Mouse (Mus musculus): ENCODE data around the gene Slc17a3. TPM values are rescaled to one million over a fixed set of nuclear protein-coding genes. Genes with fewer than 3 reads are reported as not detected.

The Slc17a3 gene
- total and polyA plus RNA-seq, 2 experiments from 2014 or later, result not detected

GRCm38 (mm10) chr13:23879636-23880035 is 40.4 kb downstream of the Slc17a3 start:
- no peaks in the 10 kb centered on the region for H3K27me3 ChIP-seq (ENCODE audit: control insufficient read depth, insufficient read depth, low read length)
- no peak overlapping the region for H3K27ac ChIP-seq (ENCODE audit: low read depth)
- no peak for ATAC-seq (ENCODE audit: insufficient read depth, low read depth)
- no peak for DNase-seq (ENCODE audit: low spot score)
- no peak for TF ChIP-seq EP300 (IDR thresholded peaks at IDR 0.05; ENCODE audit: low read depth)
- no peak for TF ChIP-seq CTCF (IDR thresholded peaks at IDR 0.05; ENCODE audit: low read depth)
- H3K9me3 ChIP-seq (replicated peaks; ENCODE audit: control insufficient read depth, low read length), result no peaks in the 10 kb centered on the region
- 72% methylated on average over 5 of the region's 5 CpGs for WGBS
- no peak overlapping the region for H3K4me2 ChIP-seq (ENCODE audit: low read depth, low read length)
- H3K4me3 ChIP-seq (ENCODE audit: low read depth, low read length), result no peak overlapping the region
- no peaks in the 10 kb centered on the region for H3K36me3 ChIP-seq (replicated peaks; ENCODE audit: control insufficient read depth, insufficient read depth, low read length)
- H3K4me1 ChIP-seq (ENCODE audit: control insufficient read depth, insufficient read depth), result no peaks in the 10 kb centered on the region
- no peak overlapping the region for H3K9ac ChIP-seq (replicated peaks; ENCODE audit: low read depth, low read length)

- peak; percentile 41 for DNase-seq (ENCODE audit: low spot score)
- Histone ChIP-seq H3K4me3 (ENCODE audit: low read depth, low read length) (no peak overlapping the region), H3K4me2 (ENCODE audit: low read depth, low read length) (no peak overlapping the region), H3K27me3 (ENCODE audit: control insufficient read depth, insufficient read depth, low read length) (no peaks in the 10 kb centered on the region), H3K36me3 (replicated peaks; ENCODE audit: control insufficient read depth, insufficient read depth, low read length) (no peaks in the 10 kb centered on the region), H3K4me1 (ENCODE audit: control insufficient read depth, insufficient read depth) (no peaks in the 10 kb centered on the region), H3K9ac (replicated peaks; ENCODE audit: low read depth, low read length) (no peak overlapping the region), H3K27ac (ENCODE audit: low read depth) (no peak overlapping the region), H3K9me3 (replicated peaks; ENCODE audit: control insufficient read depth, low read length) (no peaks in the 10 kb centered on the region)
- WGBS, result 33% methylated on average over 2 of the region's 2 CpGs
- TF ChIP-seq EP300 (IDR thresholded peaks at IDR 0.05; ENCODE audit: low read depth) (no peak), CTCF (IDR thresholded peaks at IDR 0.05; ENCODE audit: low read depth) (peak; percentile 66)
- ATAC-seq (ENCODE audit: insufficient read depth, low read depth), result no peak
These were observed 46.3 kb downstream of the Slc17a3 start for GRCm38 (mm10) chr13:23885540-23885939.

GRCm38 (mm10) chr13:23887026-23887725 is 47.9 kb downstream of the Slc17a3 start:
- Histone ChIP-seq H3K4me3 (ENCODE audit: low read depth, low read length) (no peak overlapping the region), H3K9me3 (replicated peaks; ENCODE audit: control insufficient read depth, low read length) (no peaks in the 10 kb centered on the region), H3K36me3 (replicated peaks; ENCODE audit: control insufficient read depth, insufficient read depth, low read length) (no peaks in the 10 kb centered on the region), H3K27me3 (ENCODE audit: control insufficient read depth, insufficient read depth, low read length) (no peaks in the 10 kb centered on the region), H3K9ac (replicated peaks; ENCODE audit: low read depth, low read length) (no peak overlapping the region), H3K4me1 (ENCODE audit: control insufficient read depth, insufficient read depth) (no peaks in the 10 kb centered on the region), H3K27ac (ENCODE audit: low read depth) (no peak overlapping the region), H3K4me2 (ENCODE audit: low read depth, low read length) (no peak overlapping the region)
- 69% methylated on average over 3 of the region's 3 CpGs for WGBS
- DNase-seq (ENCODE audit: low spot score) (no peak), ATAC-seq (ENCODE audit: insufficient read depth, low read depth) (no peak)
- TF ChIP-seq EP300 (IDR thresholded peaks at IDR 0.05; ENCODE audit: low read depth) (no peak), CTCF (IDR thresholded peaks at IDR 0.05; ENCODE audit: low read depth) (no peak)

GRCm38 (mm10) chr13:23889011-23889605 is 49.9 kb downstream of the Slc17a3 start:
- no peak for TF ChIP-seq CTCF (IDR thresholded peaks at IDR 0.05; ENCODE audit: low read depth)
- no peak for TF ChIP-seq EP300 (IDR thresholded peaks at IDR 0.05; ENCODE audit: low read depth)
- no peak for ATAC-seq (ENCODE audit: insufficient read depth, low read depth)
- 53% methylated on average over 6 of the region's 6 CpGs for WGBS

GRCm38 (mm10) chr13:23892592-23893268 is 53.5 kb downstream of the Slc17a3 start:
- no peak overlapping the region for H3K9ac ChIP-seq (replicated peaks; ENCODE audit: low read depth, low read length)
- H3K9me3 ChIP-seq (replicated peaks; ENCODE audit: control insufficient read depth, low read length), result no peaks in the 10 kb centered on the region
- H3K27me3 ChIP-seq (ENCODE audit: control insufficient read depth, insufficient read depth, low read length), result no peaks in the 10 kb centered on the region
- H3K36me3 ChIP-seq (replicated peaks; ENCODE audit: control insufficient read depth, insufficient read depth, low read length), result no peaks in the 10 kb centered on the region
- no peak overlapping the region for H3K27ac ChIP-seq (ENCODE audit: low read depth)
- DNase-seq (ENCODE audit: low spot score), result no peak
- H3K4me1 ChIP-seq (ENCODE audit: control insufficient read depth, insufficient read depth), result no peaks in the 10 kb centered on the region
- no peak overlapping the region for H3K4me2 ChIP-seq (ENCODE audit: low read depth, low read length)
- H3K4me3 ChIP-seq (ENCODE audit: low read depth, low read length), result no peak overlapping the region
- whole genome bisulfite sequencing, result 20% methylated on average over 9 of the region's 9 CpGs
- ATAC-seq (ENCODE audit: insufficient read depth, low read depth), result no peak
- no peak for TF ChIP-seq CTCF (IDR thresholded peaks at IDR 0.05; ENCODE audit: low read depth)
- TF ChIP-seq EP300 (IDR thresholded peaks at IDR 0.05; ENCODE audit: low read depth), result no peak

More at GRCm38 (mm10) chr13:23889011-23889605, 49.9 kb downstream of the Slc17a3 start:
- Histone ChIP-seq H3K4me2 (ENCODE audit: low read depth, low read length) (no peak overlapping the region), H3K4me3 (ENCODE audit: low read depth, low read length) (no peak overlapping the region), H3K27ac (ENCODE audit: low read depth) (no peak overlapping the region), H3K4me1 (ENCODE audit: control insufficient read depth, insufficient read depth) (no peaks in the 10 kb centered on the region), H3K9ac (replicated peaks; ENCODE audit: low read depth, low read length) (no peak overlapping the region), H3K36me3 (replicated peaks; ENCODE audit: control insufficient read depth, insufficient read depth, low read length) (no peaks in the 10 kb centered on the region), H3K27me3 (ENCODE audit: control insufficient read depth, insufficient read depth, low read length) (no peaks in the 10 kb centered on the region), H3K9me3 (replicated peaks; ENCODE audit: control insufficient read depth, low read length) (no peaks in the 10 kb centered on the region)
- DNase-seq (ENCODE audit: low spot score), result no peak
